Mouse (Mus musculus): Measurements from ENCODE around the gene Acadm. TPM values are rescaled to one million over a fixed set of nuclear protein-coding genes. Genes with fewer than 3 reads are reported as not detected.

Gene Acadm
- polyA plus RNA-seq, 1 experiment from 2014 or later, result 58.3 TPM

DNA sequence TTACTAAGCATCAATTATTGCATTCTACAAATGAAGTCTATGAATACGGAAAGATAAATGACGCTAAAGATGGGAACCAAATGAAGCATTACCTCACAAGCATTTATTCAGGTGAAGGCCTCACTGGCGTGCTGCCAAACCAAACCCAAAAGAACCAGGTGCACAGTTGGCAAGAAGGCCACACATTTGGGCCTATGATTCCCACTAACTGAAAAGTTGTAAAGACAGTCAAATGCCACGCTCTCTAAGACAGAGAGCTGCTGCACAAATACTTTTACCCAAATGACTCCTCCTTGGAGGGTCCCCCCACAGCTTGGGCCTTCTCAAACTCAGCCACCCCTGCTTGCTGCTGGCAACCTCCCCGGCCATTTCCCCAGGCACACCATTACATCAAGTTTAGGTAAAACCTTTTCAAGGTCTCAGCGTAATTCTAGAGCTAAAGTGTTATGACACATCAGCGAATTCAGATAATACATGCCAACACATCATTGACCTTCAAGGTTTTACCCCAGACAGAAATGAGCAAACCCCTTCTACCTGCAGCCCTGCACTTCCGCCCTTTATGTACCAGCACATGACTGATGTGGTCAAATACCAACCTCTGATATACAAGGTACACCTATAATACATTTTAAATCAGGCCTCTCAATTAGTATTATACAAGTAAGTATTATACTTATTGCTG is 33.1 kb downstream of the Acadm start:
- H3K4me1 ChIP-seq (ENCODE audit: control insufficient read depth, insufficient read depth, low read length), result peaks cover 9% of the 10 kb centered on the region
- 51% methylated on average over 8 of the region's 8 CpGs for WGBS
- H3K9me3 ChIP-seq (ENCODE audit: control insufficient read depth, low read length), result no peaks in the 10 kb centered on the region
- peak overlapping the region; percentile 82 for H3K4me3 ChIP-seq (ENCODE audit: low read depth, low read length)
- peak overlapping the region; percentile 88 for H3K9ac ChIP-seq (ENCODE audit: low read length)
- H3K4me2 ChIP-seq (ENCODE audit: low read depth), result peak overlapping the region; percentile 68
- peaks cover 12% of the 10 kb centered on the region for H3K36me3 ChIP-seq (ENCODE audit: control insufficient read depth, insufficient read depth, low read length)
- DNase-seq (ENCODE audit: low spot score) (no peak), ATAC-seq (ENCODE audit: insufficient read depth, low FRiP score, low TSS enrichment) (no peak)
- H3K27ac ChIP-seq (ENCODE audit: low read depth, low read length), result no peak overlapping the region
- H3K27me3 ChIP-seq (ENCODE audit: control insufficient read depth, insufficient read depth, low read length), result no peaks in the 10 kb centered on the region

DNA sequence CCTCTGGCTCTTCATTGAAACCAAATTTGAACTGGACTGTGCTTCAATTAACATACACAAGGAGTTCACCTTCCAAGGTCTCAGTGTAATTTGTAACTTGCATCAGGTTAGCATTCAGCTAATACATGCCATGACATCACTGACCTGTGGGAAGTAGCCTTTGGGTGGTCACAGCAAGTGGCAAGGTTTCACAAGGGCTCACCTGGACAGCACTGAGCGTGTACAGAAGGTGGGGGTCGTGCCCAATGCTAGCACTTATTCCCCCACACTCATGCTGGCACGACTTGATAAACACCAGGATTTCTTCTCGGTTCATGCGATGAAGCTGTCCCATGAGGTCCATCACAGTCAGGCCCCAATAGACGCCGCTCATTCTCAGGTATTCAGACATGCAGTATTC is 33.9 kb downstream of the Acadm start:
- H3K27ac ChIP-seq (ENCODE audit: low read depth, low read length), result no peak overlapping the region
- peaks cover 16% of the 10 kb centered on the region for H3K36me3 ChIP-seq (ENCODE audit: control insufficient read depth, insufficient read depth, low read length)
- ATAC-seq (ENCODE audit: insufficient read depth, low FRiP score, low TSS enrichment) (no peak), DNase-seq (ENCODE audit: low spot score) (no peak)
- H3K9me3 ChIP-seq (ENCODE audit: control insufficient read depth, low read length), result no peaks in the 10 kb centered on the region
- H3K4me1 ChIP-seq (ENCODE audit: control insufficient read depth, insufficient read depth, low read length), result peaks cover 9% of the 10 kb centered on the region
- no peak overlapping the region; the same call in 1 of the 2 replicates for H3K4me3 ChIP-seq (ENCODE audit: low read depth, low read length)
- peak overlapping the region; percentile 68; the same call in 1 of the 2 replicates for H3K4me2 ChIP-seq (ENCODE audit: low read depth)
- 79% methylated on average over 7 of the region's 7 CpGs for WGBS
- H3K9ac ChIP-seq (ENCODE audit: low read length), result no peak overlapping the region
- no peaks in the 10 kb centered on the region for H3K27me3 ChIP-seq (ENCODE audit: control insufficient read depth, insufficient read depth, low read length)

DNA sequence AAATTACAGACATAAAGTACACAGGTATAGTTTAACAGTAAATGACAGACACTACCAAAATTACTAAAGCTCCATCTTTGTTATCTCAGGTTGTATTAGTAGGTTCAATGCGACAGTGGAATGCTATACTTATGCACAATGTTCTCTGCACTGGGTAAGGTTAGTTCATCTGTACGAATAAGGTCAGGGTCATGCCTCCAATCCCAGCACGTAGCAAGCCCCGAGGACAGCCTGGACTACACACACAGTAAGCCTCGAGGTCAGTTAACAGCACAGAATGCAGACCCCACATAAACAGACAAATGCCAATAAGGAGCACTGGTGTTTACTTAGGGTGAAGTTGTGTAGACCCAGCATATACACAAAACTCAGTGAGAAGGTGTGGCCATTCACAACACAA is 35.5 kb downstream of the Acadm start:
- DNase-seq (ENCODE audit: low spot score), result no peak
- H3K27ac ChIP-seq (ENCODE audit: low read depth, low read length), result no peak overlapping the region
- no peaks in the 10 kb centered on the region for H3K27me3 ChIP-seq (ENCODE audit: control insufficient read depth, insufficient read depth, low read length)
- H3K4me2 ChIP-seq (ENCODE audit: low read depth), result no peak overlapping the region
- no peaks in the 10 kb centered on the region for H3K9me3 ChIP-seq (ENCODE audit: control insufficient read depth, low read length)
- ATAC-seq (ENCODE audit: insufficient read depth, low FRiP score, low TSS enrichment), result no peak
- peaks cover 9% of the 10 kb centered on the region for H3K4me1 ChIP-seq (ENCODE audit: control insufficient read depth, insufficient read depth, low read length)
- H3K9ac ChIP-seq (ENCODE audit: low read length), result no peak overlapping the region
- H3K36me3 ChIP-seq (ENCODE audit: control insufficient read depth, insufficient read depth, low read length), result peaks cover 18% of the 10 kb centered on the region
- WGBS, result 83% methylated on average over 5 of the region's 5 CpGs
- H3K4me3 ChIP-seq (ENCODE audit: low read depth, low read length), result no peak overlapping the region

DNA sequence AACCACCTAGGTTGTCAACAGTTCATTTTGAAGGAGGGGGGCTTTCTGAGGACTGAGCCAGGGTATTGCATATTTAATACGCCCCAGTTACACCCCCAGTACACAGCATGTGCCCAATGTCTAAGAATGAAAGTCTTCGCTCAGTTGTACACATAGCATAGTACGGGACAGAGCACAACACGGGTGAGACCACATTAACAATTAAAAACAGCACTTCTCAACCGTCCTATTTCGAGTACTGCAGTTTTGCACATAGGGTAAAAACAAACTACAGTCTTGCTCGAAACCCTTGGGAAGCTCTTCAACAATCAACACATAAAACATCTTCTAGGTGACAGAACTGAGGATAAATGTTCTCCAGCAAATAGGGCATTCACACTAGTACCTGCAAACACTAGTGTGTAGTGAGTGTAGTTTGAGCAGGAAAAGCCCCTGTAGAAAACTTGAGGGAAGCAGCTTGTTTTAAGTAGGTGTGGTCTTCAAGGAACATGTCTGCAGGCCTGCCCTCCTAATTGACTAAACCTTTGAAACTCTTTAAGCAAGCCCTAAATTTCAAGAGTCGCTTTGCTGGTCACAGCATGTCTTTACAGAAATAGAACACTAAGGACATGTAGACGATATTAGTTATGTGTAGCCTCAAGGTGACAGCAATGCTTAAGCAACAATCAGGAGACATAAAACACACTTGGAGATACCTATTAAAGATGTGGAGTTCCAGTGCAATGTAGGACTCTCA is 38.1 kb downstream of the Acadm start, which contains the start of gene Msh4:
Gene Msh4, minus strand, starts transcription at position 3 of the 736 bp plus-strand sequence.
- no peak within 1 kb of the TSS for H3K9ac ChIP-seq (ENCODE audit: low read length)
- 86% methylated on average over 9 of the region's 9 CpGs for WGBS
- DNase-seq (ENCODE audit: low spot score) (no peak), ATAC-seq (ENCODE audit: insufficient read depth, low FRiP score, low TSS enrichment) (peak; percentile 20; the same call in 1 of the 2 replicates)
- H3K27ac ChIP-seq (ENCODE audit: low read depth, low read length), result no peak within 1 kb of the TSS
- H3K9me3 ChIP-seq (ENCODE audit: control insufficient read depth, low read length), result no peaks in the 10 kb centered on the region
- no peak within 1 kb of the TSS for H3K4me2 ChIP-seq (ENCODE audit: low read depth)
- H3K4me3 ChIP-seq (ENCODE audit: low read depth, low read length), result no peak within 1 kb of the TSS
- H3K27me3 ChIP-seq (ENCODE audit: control insufficient read depth, insufficient read depth, low read length), result no peaks in the 10 kb centered on the region
- H3K4me1 ChIP-seq (ENCODE audit: control insufficient read depth, insufficient read depth, low read length), result peaks cover 7% of the 10 kb centered on the region
- peaks cover 18% of the 10 kb centered on the region for H3K36me3 ChIP-seq (ENCODE audit: control insufficient read depth, insufficient read depth, low read length)

DNA sequence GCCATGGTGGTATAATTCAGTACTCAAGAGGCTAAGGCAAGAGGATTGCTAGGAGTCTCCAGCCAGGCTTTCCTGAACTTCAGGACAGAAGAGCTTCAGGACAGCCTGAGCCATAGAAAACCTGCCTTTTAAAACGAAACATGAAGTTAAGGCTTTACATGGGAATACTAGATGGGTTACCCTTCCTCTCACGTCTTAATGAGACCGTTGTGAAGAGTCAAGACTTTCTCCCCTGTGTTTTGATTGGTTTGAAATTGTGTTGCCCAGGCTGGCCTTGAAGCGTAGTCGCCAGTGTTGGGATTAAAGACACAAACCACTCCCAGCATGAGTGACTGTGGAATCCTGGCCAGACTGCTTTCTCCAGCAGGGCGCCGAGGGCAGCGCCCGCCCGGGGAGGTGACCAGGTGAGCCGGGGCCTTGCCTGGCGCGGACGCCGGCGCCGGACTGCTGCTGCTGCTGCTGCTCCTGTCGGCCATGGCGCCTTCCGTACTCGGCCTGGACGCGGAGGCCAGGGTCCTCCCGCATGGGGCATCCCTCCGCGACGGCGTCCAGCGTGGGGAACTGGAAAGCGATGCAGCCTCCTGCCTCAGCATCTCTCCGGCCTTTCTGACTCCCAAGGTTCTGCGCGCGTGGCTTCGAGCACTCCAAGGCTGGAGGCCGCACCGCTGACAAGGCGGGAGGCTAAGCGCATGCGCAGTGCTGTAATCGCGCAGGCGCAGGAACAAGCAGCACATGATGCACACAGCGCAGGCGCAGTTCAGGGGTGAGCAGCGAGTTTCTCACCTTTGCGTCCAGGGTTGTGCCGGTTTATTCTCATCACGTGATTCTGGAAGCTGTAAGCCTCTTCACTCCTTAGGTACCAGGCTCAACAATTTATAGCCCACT is 38.9 kb downstream of the Acadm start:
- peaks cover 18% of the 10 kb centered on the region for H3K36me3 ChIP-seq (ENCODE audit: control insufficient read depth, insufficient read depth, low read length)
- no peak overlapping the region for H3K4me2 ChIP-seq (ENCODE audit: low read depth)
- no peak overlapping the region for H3K4me3 ChIP-seq (ENCODE audit: low read depth, low read length)
- no peak overlapping the region for H3K27ac ChIP-seq (ENCODE audit: low read depth, low read length)
- ATAC-seq (ENCODE audit: insufficient read depth, low FRiP score, low TSS enrichment) (peak; percentile 51; the same call in 1 of the 2 replicates), DNase-seq (ENCODE audit: low spot score) (no peak)
- H3K9ac ChIP-seq (ENCODE audit: low read length), result no peak overlapping the region
- H3K27me3 ChIP-seq (ENCODE audit: control insufficient read depth, insufficient read depth, low read length), result no peaks in the 10 kb centered on the region
- no peaks in the 10 kb centered on the region for H3K9me3 ChIP-seq (ENCODE audit: control insufficient read depth, low read length)
- peaks cover 3% of the 10 kb centered on the region; the same call in 1 of the 2 replicates for H3K4me1 ChIP-seq (ENCODE audit: control insufficient read depth, insufficient read depth, low read length)
- 88% methylated on average over 49 of the region's 49 CpGs for WGBS

DNA sequence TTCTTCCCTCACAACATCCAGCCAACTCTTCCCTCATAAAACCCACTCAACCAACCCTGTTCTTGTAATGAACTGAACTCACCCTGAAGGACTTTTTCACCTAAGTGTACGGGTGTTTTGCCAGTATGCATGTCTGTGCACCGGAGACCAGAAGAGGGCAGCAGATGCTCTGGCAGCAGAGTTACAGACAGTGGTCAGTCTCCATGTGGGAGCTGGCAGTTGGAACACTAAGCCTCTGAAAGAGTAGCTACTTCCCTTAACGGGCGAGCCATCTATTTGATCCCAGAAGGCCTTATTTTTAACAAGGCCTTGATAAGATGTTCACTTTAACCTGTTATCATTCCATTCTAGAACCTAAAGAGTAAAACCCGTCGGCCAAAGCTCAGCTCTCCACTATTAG is 39.8 kb downstream of the Acadm start:
- peaks cover 18% of the 10 kb centered on the region for H3K36me3 ChIP-seq (ENCODE audit: control insufficient read depth, insufficient read depth, low read length)
- no peak overlapping the region for H3K4me2 ChIP-seq (ENCODE audit: low read depth)
- H3K9ac ChIP-seq (ENCODE audit: low read length), result no peak overlapping the region
- H3K4me3 ChIP-seq (ENCODE audit: low read depth, low read length), result no peak overlapping the region
- H3K4me1 ChIP-seq (ENCODE audit: control insufficient read depth, insufficient read depth, low read length), result no peaks in the 10 kb centered on the region
- H3K27me3 ChIP-seq (ENCODE audit: control insufficient read depth, insufficient read depth, low read length), result no peaks in the 10 kb centered on the region
- DNase-seq (ENCODE audit: low spot score), result peak; percentile 39
- 73% methylated on average over 6 of the region's 6 CpGs for WGBS
- ATAC-seq (ENCODE audit: insufficient read depth, low FRiP score, low TSS enrichment), result no peak
- no peak overlapping the region for H3K27ac ChIP-seq (ENCODE audit: low read depth, low read length)
- no peaks in the 10 kb centered on the region for H3K9me3 ChIP-seq (ENCODE audit: control insufficient read depth, low read length)

DNA sequence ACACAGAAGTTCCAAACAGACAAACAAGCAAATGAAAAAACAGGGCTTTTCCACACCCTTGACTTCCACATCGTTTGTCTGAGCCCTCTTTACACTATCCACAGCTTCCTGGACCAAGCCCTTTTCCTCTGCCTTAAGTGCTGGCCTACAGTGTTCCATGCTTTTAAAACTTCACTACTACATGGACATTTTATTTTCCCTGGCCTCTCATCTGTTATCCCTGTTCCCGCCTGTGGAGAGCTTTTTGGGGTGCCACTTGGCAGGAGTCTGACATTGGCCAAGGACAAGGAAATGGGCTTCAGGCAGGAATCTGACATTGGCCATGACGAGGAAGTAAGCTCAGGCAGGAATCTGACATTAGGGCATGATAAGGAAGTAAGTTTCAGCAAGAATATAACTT is 41.8 kb downstream of the Acadm start:
- 79% methylated on average over 3 of the region's 3 CpGs for WGBS
- no peak overlapping the region for H3K9ac ChIP-seq (ENCODE audit: low read length)

DNA sequence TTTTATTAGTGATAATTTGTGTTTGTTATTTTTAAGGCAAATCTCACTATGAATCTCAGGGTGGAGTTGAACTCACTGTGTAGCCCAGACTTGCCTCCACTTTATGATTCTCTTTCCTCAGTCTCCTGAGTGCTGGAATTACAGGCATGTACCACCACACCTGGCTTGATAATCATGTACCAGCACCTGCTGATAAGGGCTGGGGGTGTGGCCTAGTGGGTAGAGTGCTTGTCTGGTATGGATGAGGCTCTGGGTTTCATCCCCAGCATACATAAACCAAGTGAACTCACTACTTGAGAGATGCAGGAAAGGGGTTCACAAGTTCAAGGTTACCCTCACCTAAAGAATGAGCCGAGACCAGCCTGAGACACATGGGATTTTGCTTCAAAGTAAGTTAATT is 42.5 kb downstream of the Acadm start:
- H3K4me1 ChIP-seq (ENCODE audit: control insufficient read depth, insufficient read depth, low read length), result no peaks in the 10 kb centered on the region
- DNase-seq (ENCODE audit: low spot score) (no peak), ATAC-seq (ENCODE audit: insufficient read depth, low FRiP score, low TSS enrichment) (no peak)
- H3K9me3 ChIP-seq (ENCODE audit: control insufficient read depth, low read length), result no peaks in the 10 kb centered on the region
- no peak overlapping the region for H3K27ac ChIP-seq (ENCODE audit: low read depth, low read length)
- no peak overlapping the region for H3K9ac ChIP-seq (ENCODE audit: low read length)
- no peaks in the 10 kb centered on the region for H3K27me3 ChIP-seq (ENCODE audit: control insufficient read depth, insufficient read depth, low read length)
- no peak overlapping the region for H3K4me3 ChIP-seq (ENCODE audit: low read depth, low read length)
- WGBS, result 83% methylated on average over 1 of the region's 1 CpGs
- peaks cover 5% of the 10 kb centered on the region; the same call in 1 of the 2 replicates for H3K36me3 ChIP-seq (ENCODE audit: control insufficient read depth, insufficient read depth, low read length)
- no peak overlapping the region for H3K4me2 ChIP-seq (ENCODE audit: low read depth)

More for the DNA sequence above, 41.8 kb downstream of the Acadm start:
- no peak overlapping the region for H3K4me2 ChIP-seq (ENCODE audit: low read depth)
- DNase-seq (ENCODE audit: low spot score), result no peak
- ATAC-seq (ENCODE audit: insufficient read depth, low FRiP score, low TSS enrichment), result no peak
- no peaks in the 10 kb centered on the region for H3K27me3 ChIP-seq (ENCODE audit: control insufficient read depth, insufficient read depth, low read length)
- no peaks in the 10 kb centered on the region for H3K4me1 ChIP-seq (ENCODE audit: control insufficient read depth, insufficient read depth, low read length)
- no peak overlapping the region for H3K27ac ChIP-seq (ENCODE audit: low read depth, low read length)
- peaks cover 5% of the 10 kb centered on the region; the same call in 1 of the 2 replicates for H3K36me3 ChIP-seq (ENCODE audit: control insufficient read depth, insufficient read depth, low read length)
- H3K9me3 ChIP-seq (ENCODE audit: control insufficient read depth, low read length), result no peaks in the 10 kb centered on the region
- H3K4me3 ChIP-seq (ENCODE audit: low read depth, low read length), result no peak overlapping the region
